ENCODE assay signal across 9 mouse cellular contexts in genomic region chr12:52699146-52699545, GRCm38 (mm10). TPM values are rescaled to one million over a fixed set of nuclear protein-coding genes. Genes with fewer than 3 reads are reported as not detected.
DNase-seq lines count a peak whose midpoint lies in the region; ATAC-seq and TF ChIP-seq lines count a peak whose summit lies in the region.
"Had no signal": no experiment of that assay in that cellular context is flagged by ENCODE, and none has a peak within 500 bp of the region (broad histone marks: within the 10 kb centered on the region; RNA-seq: fewer than 3 reads in every experiment).

Gene Akap6, plus strand, starts transcription at chr12:52699383.

- peak within 1 kb of the TSS; percentile 70 for H3K9ac ChIP-seq in midbrain, embryonic 15.5 days
- H3K9ac ChIP-seq: liver, embryonic 15.5 days had no signal

- TF ChIP-seq POLR2A in cortical plate, adult 2 months (IDR thresholded peaks at IDR 0.05; ENCODE audit: extremely low read depth, insufficient read depth, low read length) = peak; percentile 67; the same call in 1 of the 2 replicates

- 8% methylated on average over 6 of the region's 6 CpGs for WGBS in midbrain, embryonic 15.5 days

- H3K4me2 ChIP-seq in midbrain, embryonic 15.5 days = peak within 1 kb of the TSS; percentile 68

- H3K4me1 ChIP-seq in cortical plate, adult 2 months (ENCODE audit: control insufficient read depth, insufficient read depth, low read length) = peaks cover 2% of the 10 kb centered on the region; the same call in 1 of the 2 replicates
- H3K4me1 ChIP-seq in midbrain, embryonic 15.5 days = peaks cover 39% of the 10 kb centered on the region

- ATAC-seq in midbrain, embryonic 15.5 days (replicated peaks) = peak; percentile 88
- no peak for ATAC-seq in erythroblast, adult 5-6 weeks (replicated peaks; ENCODE audit: low FRiP score, poor library complexity, severe bottlenecking)
- no peak for ATAC-seq in CD4-positive, CD25-positive, alpha-beta regulatory T cell, adult 4 months

- no peak for TF ChIP-seq CTCF in cortical plate, adult 2 months (IDR thresholded peaks at IDR 0.05; ENCODE audit: extremely low read depth, insufficient read depth, low read length)

- no peaks in the 10 kb centered on the region for H3K27me3 ChIP-seq in midbrain, embryonic 15.5 days (replicated peaks)
- H3K27me3 ChIP-seq: liver, embryonic 15.5 days had no signal

- no peaks in the 10 kb centered on the region for H3K9me3 ChIP-seq in midbrain, embryonic 15.5 days
- H3K9me3 ChIP-seq: liver, embryonic 15.5 days had no signal

- peak within 1 kb of the TSS; percentile 76 for H3K27ac ChIP-seq in cortical plate, adult 2 months (ENCODE audit: insufficient read depth, low read length)
- peak within 1 kb of the TSS; percentile 92 for H3K27ac ChIP-seq in midbrain, embryonic 15.5 days
- H3K27ac ChIP-seq: liver, embryonic 15.5 days had no signal

- no peaks in the 10 kb centered on the region for H3K36me3 ChIP-seq in midbrain, embryonic 15.5 days (replicated peaks)
- H3K36me3 ChIP-seq: liver, embryonic 15.5 days had no signal

- DNase-seq in brain, adult 2 months (ENCODE audit: low read depth, low spot score) = peak; percentile 98
- no peak for DNase-seq in gastrocnemius, adult 8-10 months (ENCODE audit: low spot score in 2 of 2)
- DNase-seq in layer of hippocampus, adult 8-10 months (ENCODE audit: low spot score in 2 of 2) = peak; percentile 81 to 86
- DNase-seq in adipocyte (ENCODE audit: low spot score) = no peak

- peak within 1 kb of the TSS; percentile 62 for H3K4me3 ChIP-seq in cortical plate, adult 2 months (ENCODE audit: insufficient read depth, low read length)
- H3K4me3 ChIP-seq in midbrain, embryonic 15.5 days = peak within 1 kb of the TSS; percentile 49
- H3K4me3 ChIP-seq: liver, embryonic 15.5 days had no signal

RNA-seq across cellular contexts. Expression of gene Akap6, which starts in this region (rescaled TPM):
- 34.6 and 35.8 TPM in 2 replicates for polyA plus RNA-seq in cortical plate, adult 2 months (2012; rRNA removed)
- total RNA-seq in gastrocnemius, adult 8-10 months (2022) = 10 to 100 TPM; 25.4 to 43.1 (median 33.9) TPM
- total RNA-seq in layer of hippocampus, adult 8-10 months (2022) = 100 to 1,000 TPM; 118 to 135 (median 126) TPM
- polyA plus RNA-seq in midbrain, embryonic 15.5 days (2015; fragmentation: Nextera tagmentation; extraction: Ambion mirVana) = 25.8 and 29.1 TPM in 2 replicates
- total RNA-seq in erythroblast, adult 5-6 weeks (2015; ENCODE audit: low replicate concordance) = under 0.01 TPM in 1 of 2 replicates, not detected in the other
- 0.14 TPM in 1 of 2 replicates, not detected in the other for total RNA-seq in erythroblast, adult 5-6 weeks (2017; ENCODE audit: low replicate concordance)
- polyA plus RNA-seq in CD4-positive, CD25-positive, alpha-beta regulatory T cell, adult 4 months (2017; shearing (Covaris generic)) = under 1 TPM in 1 of 2 experiments, not detected in 1; 0.22 TPM

Comparison
In these comparisons a context has a peak if more than half of its experiments do, and no peak if none do; other contexts are left out.
1. RNA of gene Akap6 (total RNA-seq): 118 to 135 TPM in layer of hippocampus, adult 8-10 months and 25.4 to 43.1 TPM in gastrocnemius, adult 8-10 months; under 0.01 to 0.14 TPM in erythroblast, adult 5-6 weeks; every median in the first group is over 10 times any median in the second.
2. RNA of gene Akap6 (polyA plus RNA-seq): 34.6 to 35.8 TPM in cortical plate, adult 2 months and 25.8 to 29.1 TPM in midbrain, embryonic 15.5 days; 0.22 TPM in CD4-positive, CD25-positive, alpha-beta regulatory T cell, adult 4 months; every median in the first group is over 10 times any median in the second.
3. DNase-seq: peak in brain, adult 2 months (single experiment) and layer of hippocampus, adult 8-10 months (2 of 2); none in gastrocnemius, adult 8-10 months (0 of 2) and adipocyte (single experiment).